Mouse (Mus musculus): ENCODE measurements around the gene Psmb8. TPM values are rescaled to one million over a fixed set of nuclear protein-coding genes. Genes with fewer than 3 reads are reported as not detected.
"Not testable (repeated sequence)": the region's sequence is repeated elsewhere in the genome, so short reads cannot be mapped to it uniquely, and the experiment has no call there.

Gene Psmb8
- polyA plus RNA-seq, 1 experiment from 2014 or later = 3.5 TPM

DNA sequence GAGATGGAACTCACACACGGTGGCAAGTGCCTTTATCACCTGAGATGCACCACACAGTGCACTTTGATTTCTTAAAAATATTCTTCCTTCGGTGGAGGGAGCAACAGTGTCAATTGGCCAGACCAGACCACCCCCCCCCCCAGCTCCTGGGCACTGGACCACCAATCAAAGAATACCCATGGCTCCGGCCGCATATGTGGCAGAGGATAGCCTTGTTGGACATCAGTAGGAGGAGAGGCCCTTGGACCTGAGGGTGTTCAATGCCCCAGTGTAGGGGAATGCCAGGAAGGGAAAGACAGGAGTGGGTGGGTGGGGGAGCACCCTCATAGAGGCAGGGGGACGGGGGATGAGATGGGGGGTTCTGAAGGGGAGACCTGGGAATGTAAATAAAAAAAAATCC lies 9.2 kb downstream of the Psmb8 start:
- 85% methylated on average over 5 of the region's 5 CpGs for WGBS
- no peak overlapping the region for H3K4me2 ChIP-seq
- no peak for ATAC-seq (ENCODE audit: low read depth)
- H3K9me3 ChIP-seq = no peaks in the 10 kb centered on the region
- no peak overlapping the region for H3K9ac ChIP-seq
- H3K27me3 ChIP-seq = peaks cover 78% of the 10 kb centered on the region
- no peaks in the 10 kb centered on the region for H3K36me3 ChIP-seq
- H3K27ac ChIP-seq (replicated peaks) = no peak overlapping the region
- peaks cover 11% of the 10 kb centered on the region for H3K4me1 ChIP-seq (replicated peaks)
- no peak overlapping the region for H3K4me3 ChIP-seq

DNA sequence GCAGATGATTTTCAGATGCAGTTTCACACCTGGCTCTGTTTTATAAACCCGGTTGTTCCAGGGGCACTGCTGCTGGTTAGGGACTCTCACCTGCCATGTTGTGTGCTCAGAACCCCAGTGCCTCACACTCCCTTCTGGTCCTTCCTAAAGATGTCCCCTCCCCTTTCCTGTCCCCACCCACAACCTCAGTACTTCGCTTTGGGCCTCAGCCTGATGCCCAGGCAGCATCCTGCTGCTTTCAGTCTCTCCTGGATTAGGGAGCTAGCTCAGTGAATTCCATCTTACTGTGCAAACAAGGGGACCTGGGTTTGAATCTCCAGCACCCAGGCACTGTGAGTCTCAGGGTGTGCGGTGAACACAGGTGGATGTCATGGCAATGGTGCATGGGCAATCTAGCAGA lies 9.9 kb downstream of the Psmb8 start:
- no peak for ATAC-seq (ENCODE audit: low read depth)
- H3K36me3 ChIP-seq = no peaks in the 10 kb centered on the region
- H3K27ac ChIP-seq (replicated peaks) = no peak overlapping the region
- no peak overlapping the region for H3K9ac ChIP-seq
- H3K4me1 ChIP-seq (replicated peaks) = peaks cover 11% of the 10 kb centered on the region
- H3K4me3 ChIP-seq = no peak overlapping the region
- 66% methylated on average over 3 of the region's 3 CpGs for WGBS
- no peak overlapping the region for H3K4me2 ChIP-seq
- no peaks in the 10 kb centered on the region for H3K9me3 ChIP-seq
- H3K27me3 ChIP-seq = peaks cover 83% of the 10 kb centered on the region

DNA sequence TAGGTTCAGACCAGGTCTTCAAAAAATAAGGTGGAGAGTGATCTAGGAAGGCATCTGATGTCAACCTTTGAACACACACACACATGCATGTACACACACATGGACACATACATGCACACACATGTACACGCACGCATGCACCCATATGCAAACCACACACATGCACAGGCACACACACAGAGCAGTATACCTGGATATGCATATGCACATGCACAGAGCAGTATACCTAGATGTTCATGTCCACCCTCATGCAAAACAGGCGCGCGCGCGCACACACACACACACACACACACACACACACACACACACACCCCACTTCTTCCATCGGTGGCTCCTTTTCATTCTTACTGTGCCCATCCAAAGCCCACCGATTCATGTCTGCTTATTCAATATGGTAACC lies 10.3 kb downstream of the Psmb8 start:
- Histone ChIP-seq H3K9ac (no peak overlapping the region), H3K4me2 (no peak overlapping the region), H3K4me3 (no peak overlapping the region), H3K4me1 (replicated peaks) (peaks cover 11% of the 10 kb centered on the region), H3K27me3 (peaks cover 86% of the 10 kb centered on the region), H3K9me3 (no peaks in the 10 kb centered on the region), H3K27ac (replicated peaks) (no peak overlapping the region), H3K36me3 (no peaks in the 10 kb centered on the region)
- 97% methylated on average over 9 of the region's 9 CpGs for WGBS
- ATAC-seq (ENCODE audit: low read depth) = no peak

DNA sequence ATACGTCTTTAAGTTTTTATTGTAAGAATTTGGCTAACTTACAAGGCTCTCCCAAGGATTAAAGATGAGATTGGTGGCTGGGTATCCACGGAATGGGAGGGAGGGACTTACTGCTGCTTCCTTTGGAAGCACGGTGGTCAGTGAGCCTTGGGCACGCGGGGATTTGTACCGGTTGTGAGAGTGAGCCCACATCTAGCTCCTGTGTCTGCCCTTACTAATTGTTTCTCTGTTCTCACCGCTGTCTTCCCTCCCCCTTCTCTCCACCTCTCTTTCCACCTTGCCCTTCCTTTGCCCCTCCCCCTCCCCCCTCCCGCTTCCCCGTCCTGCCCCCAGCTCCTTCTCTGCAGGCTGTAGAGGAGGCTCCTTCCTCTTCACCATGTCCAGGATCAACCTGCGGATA lies 10.9 kb downstream of the Psmb8 start:
- Histone ChIP-seq H3K9me3 (no peaks in the 10 kb centered on the region), H3K4me3 (no peak overlapping the region), H3K27ac (replicated peaks) (no peak overlapping the region), H3K4me1 (replicated peaks) (peaks cover 11% of the 10 kb centered on the region), H3K36me3 (no peaks in the 10 kb centered on the region), H3K9ac (no peak overlapping the region), H3K27me3 (peaks cover 86% of the 10 kb centered on the region), H3K4me2 (no peak overlapping the region)
- 27% methylated on average over 10 of the region's 10 CpGs for WGBS
- ATAC-seq (ENCODE audit: low read depth) = no peak

DNA sequence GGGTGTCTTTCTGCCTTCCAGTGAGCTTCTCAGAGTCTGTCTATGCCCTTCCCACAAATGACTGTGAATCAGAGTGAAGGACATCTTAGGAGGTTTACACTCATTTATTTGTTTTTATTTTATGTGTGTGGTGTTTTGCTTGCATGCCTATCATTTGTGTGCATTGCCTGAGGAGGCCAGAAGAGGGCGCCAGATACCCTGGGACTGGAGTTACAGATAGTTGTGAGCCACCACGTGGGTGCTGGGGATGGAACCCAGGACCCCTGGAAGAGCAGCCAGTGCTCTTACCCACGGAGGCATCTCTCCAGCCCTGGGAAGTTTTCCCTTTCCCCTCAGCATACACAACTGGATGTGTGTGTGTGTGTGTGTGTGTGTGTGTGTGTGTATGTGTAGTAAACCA lies 12.2 kb downstream of the Psmb8 start:
- WGBS = 46% methylated on average over 3 of the region's 3 CpGs
- Histone ChIP-seq H3K9me3 (no peaks in the 10 kb centered on the region), H3K27ac (replicated peaks) (no peak overlapping the region), H3K9ac (no peak overlapping the region), H3K4me3 (no peak overlapping the region), H3K36me3 (no peaks in the 10 kb centered on the region), H3K4me1 (replicated peaks) (peaks cover 9% of the 10 kb centered on the region), H3K27me3 (peaks cover 91% of the 10 kb centered on the region), H3K4me2 (no peak overlapping the region)
- ATAC-seq (ENCODE audit: low read depth) = no peak

DNA sequence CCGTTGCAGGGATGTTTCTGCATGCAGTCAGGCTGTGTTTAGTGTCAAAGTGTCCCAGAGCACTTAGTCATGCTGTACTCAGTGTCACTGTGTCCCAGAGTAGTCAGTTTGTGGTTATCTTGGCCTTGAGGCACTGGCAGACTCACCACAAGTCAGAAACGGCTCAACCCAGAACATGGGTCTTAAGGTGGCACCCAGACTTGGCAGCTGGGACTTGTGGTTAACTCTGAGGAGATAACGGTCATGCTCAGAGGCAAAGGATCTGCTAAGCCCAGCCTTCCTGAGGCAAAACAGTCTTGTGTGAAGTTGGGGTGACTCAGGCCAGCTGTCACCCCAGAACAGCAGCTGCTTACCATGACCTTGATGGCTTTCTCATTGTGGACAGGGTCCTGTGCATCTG lies 13.1 kb downstream of the Psmb8 start:
- Histone ChIP-seq H3K9me3 (no peaks in the 10 kb centered on the region), H3K27ac (replicated peaks) (no peak overlapping the region), H3K4me3 (no peak overlapping the region), H3K36me3 (no peaks in the 10 kb centered on the region), H3K4me1 (replicated peaks) (no peaks in the 10 kb centered on the region; the same call in 1 of the 2 replicates), H3K27me3 (peaks cover 91% of the 10 kb centered on the region), H3K9ac (no peak overlapping the region), H3K4me2 (no peak overlapping the region)
- no peak for ATAC-seq (ENCODE audit: low read depth)
- WGBS = 76% methylated on average over 3 of the region's 3 CpGs

DNA sequence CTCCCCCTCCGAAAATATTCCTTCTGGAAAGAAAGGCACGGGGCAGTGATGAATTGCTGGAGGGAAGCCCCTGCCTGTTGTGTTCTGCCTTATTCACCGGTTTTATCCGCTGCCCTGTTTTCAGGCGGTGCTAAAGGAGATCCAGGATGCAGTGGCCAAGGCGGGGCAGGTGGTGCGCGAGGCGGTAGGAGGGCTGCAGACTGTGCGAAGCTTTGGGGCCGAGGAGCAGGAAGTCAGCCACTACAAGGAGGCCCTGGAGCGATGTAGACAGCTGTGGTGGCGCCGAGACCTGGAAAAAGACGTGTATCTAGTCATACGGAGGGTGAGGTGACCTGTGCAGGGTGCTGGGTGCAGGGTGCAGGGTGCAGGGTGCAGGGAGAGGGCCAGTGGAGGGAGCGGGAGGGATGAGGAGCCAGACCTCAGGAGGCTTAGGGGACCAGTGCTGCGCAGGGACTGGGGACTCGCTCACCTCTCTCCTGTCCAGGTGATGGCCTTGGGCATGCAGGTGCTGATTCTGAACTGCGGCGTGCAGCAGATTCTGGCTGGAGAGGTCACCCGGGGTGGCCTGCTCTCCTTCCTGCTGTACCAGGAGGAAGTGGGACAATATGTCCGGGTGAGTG lies 14.3 kb downstream of the Psmb8 start:
- H3K9me3 ChIP-seq = no peaks in the 10 kb centered on the region
- no peak overlapping the region for H3K4me2 ChIP-seq
- no peak overlapping the region for H3K27ac ChIP-seq (replicated peaks)
- H3K4me1 ChIP-seq (replicated peaks) = no peaks in the 10 kb centered on the region
- peaks cover 82% of the 10 kb centered on the region for H3K27me3 ChIP-seq
- H3K9ac ChIP-seq = 0 out of 2 replicates have a peak overlapping the region, but pooled peaks have one; percentile 31
- no peaks in the 10 kb centered on the region for H3K36me3 ChIP-seq
- H3K4me3 ChIP-seq = no peak overlapping the region
- ATAC-seq (ENCODE audit: low read depth) = no peak
- 20% methylated on average over 23 of the region's 23 CpGs for WGBS

DNA sequence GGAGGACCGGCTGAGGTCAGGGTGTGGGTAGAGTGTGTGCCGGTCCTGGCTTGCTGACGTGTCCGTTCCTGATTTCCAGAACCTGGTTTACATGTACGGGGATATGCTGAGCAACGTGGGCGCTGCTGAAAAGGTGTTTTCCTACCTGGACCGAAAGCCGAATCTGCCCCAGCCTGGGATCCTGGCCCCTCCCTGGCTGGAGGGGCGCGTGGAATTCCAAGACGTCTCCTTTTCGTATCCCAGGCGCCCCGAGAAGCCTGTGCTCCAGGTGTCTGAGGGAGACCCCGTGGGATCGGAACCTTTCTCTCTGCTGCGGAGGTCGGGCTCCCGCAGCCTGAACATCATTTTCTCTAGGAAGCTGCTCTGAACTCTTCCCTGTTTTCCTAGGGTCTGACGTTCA lies 16.4 kb downstream of the Psmb8 start:
- no peak for ATAC-seq (ENCODE audit: low read depth)
- WGBS = 41% methylated on average over 21 of the region's 21 CpGs
- H3K4me2 ChIP-seq = no peak overlapping the region
- no peak overlapping the region for H3K9ac ChIP-seq
- H3K27ac ChIP-seq (replicated peaks) = no peak overlapping the region
- peaks cover 68% of the 10 kb centered on the region for H3K27me3 ChIP-seq
- no peaks in the 10 kb centered on the region; the same call in 1 of the 2 replicates for H3K9me3 ChIP-seq
- no peaks in the 10 kb centered on the region for H3K36me3 ChIP-seq
- no peak overlapping the region for H3K4me3 ChIP-seq
- no peaks in the 10 kb centered on the region for H3K4me1 ChIP-seq (replicated peaks)

DNA sequence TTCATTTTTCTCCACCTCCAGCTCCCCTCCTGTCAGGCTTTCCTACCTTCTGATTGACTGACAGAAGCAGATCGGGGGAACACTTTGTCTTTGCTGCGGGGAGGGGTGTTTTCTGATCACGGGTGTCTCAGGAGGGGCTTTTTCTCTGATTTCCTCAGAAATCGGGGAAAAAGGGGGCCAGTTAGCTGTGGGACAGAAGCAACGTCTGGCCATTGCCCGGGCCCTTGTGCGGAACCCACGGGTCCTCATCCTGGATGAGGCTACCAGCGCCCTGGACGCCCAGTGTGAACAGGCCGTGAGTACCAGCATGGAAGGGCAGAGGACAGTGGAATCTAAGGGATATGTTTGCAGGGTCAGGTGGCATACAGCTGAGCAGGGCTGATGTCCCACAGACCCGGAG lies 17.7 kb downstream of the Psmb8 start:
- Histone ChIP-seq H3K27me3 (peaks cover 58% of the 10 kb centered on the region), H3K4me2 (no peak overlapping the region), H3K4me1 (replicated peaks) (no peaks in the 10 kb centered on the region), H3K4me3 (no peak overlapping the region), H3K9ac (no peak overlapping the region), H3K9me3 (no peaks in the 10 kb centered on the region; the same call in 1 of the 2 replicates), H3K36me3 (no peaks in the 10 kb centered on the region), H3K27ac (replicated peaks) (no peak overlapping the region)
- ATAC-seq (ENCODE audit: low read depth) = no peak
- 85% methylated on average over 12 of the region's 12 CpGs for WGBS

DNA sequence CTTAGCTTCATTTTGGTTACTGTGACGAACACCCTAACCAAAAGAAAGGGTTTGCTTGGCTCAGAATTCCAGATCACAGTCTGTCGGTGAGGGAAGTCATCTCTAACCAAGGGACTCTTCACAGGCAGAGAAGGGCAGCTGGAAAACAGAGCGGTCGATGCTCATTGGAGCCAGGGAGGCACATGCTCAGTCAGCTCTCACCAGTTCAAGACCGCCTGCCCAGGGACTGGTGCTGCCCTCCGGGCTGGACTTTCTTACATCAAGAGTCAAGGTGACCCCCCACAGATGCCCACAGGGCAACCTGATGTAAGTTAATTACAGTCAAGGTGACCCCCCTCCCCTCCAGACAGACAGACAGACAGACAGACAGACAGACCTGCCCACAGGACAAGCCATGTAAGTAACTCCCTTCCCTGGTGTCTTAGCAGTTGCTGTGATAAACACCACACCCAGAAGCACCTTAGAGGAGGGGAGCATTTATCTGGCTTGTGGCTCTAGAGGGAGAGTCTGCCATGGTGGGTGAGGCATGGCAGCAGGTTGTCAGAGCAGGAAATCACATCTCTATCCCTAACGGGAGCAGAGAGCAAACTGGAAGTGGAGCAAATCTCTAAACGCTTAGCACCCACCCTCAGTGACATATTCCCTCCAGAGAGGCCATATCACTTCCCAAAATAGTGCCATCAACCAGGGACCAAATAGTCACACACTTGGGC lies 19.9 kb downstream of the Psmb8 start:
- no peaks in the 10 kb centered on the region for H3K36me3 ChIP-seq
- H3K27ac ChIP-seq (replicated peaks) = no peak overlapping the region
- H3K9ac ChIP-seq = no peak overlapping the region
- 91% methylated on average over 8 of the region's 8 CpGs for WGBS
- no peaks in the 10 kb centered on the region for H3K4me1 ChIP-seq (replicated peaks)
- H3K27me3 ChIP-seq = peaks cover 36% of the 10 kb centered on the region
- no peak overlapping the region for H3K4me3 ChIP-seq
- H3K9me3 ChIP-seq = no peaks in the 10 kb centered on the region; the same call in 1 of the 2 replicates
- ATAC-seq (ENCODE audit: low read depth) = no peak
- no peak overlapping the region for H3K4me2 ChIP-seq

DNA sequence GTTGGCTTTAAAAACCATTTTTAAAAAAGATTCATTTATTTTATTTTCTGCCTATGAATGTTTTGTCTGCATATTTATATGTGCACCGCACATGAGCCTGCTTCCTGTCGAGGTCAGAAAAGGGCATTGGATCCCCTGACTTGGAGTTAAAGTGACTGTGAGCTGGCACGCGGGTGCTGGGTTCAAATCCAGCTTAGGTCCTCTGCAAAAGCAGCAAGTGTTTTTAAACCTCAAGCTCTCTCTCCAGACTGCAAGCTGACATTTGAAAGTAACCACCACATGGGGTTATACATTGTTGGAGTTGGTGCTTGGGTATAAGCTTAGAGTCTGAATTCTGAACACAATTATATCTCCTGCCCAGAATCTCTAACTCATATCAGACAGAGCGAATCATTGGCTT lies 20.5 kb downstream of the Psmb8 start:
- Histone ChIP-seq H3K9me3 (no peaks in the 10 kb centered on the region; the same call in 1 of the 2 replicates), H3K4me2 (no peak overlapping the region), H3K36me3 (no peaks in the 10 kb centered on the region), H3K4me1 (replicated peaks) (no peaks in the 10 kb centered on the region), H3K9ac (no peak overlapping the region), H3K27ac (replicated peaks) (no peak overlapping the region), H3K4me3 (no peak overlapping the region), H3K27me3 (peaks cover 30% of the 10 kb centered on the region)
- ATAC-seq (ENCODE audit: low read depth) = no peak
- WGBS = 86% methylated on average over 5 of the region's 5 CpGs

DNA sequence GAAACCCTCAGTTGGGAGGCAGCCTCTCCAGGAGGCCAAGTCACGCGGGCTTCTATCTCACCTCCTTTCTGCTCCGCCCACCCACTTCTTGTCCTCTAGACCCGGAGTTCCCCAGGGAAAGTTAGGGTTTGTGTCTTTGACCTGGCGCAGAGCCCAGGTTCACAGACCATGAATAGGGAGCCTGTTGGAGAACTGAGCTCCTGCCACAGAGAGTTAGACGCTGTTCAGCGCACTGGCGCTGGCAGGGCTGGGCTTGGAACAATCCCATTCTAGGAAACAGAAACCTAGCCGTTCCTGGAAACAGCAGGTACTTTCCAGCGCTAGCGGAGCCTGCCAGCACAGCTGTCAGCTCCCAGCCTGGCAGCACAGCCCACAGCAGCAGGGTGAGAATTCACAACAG lies 21.2 kb downstream of the Psmb8 start:
- no peak overlapping the region for H3K9ac ChIP-seq
- no peaks in the 10 kb centered on the region for H3K4me1 ChIP-seq (replicated peaks)
- H3K4me2 ChIP-seq = no peak overlapping the region
- 80% methylated on average over 11 of the region's 11 CpGs for WGBS
- no peak overlapping the region for H3K27ac ChIP-seq (replicated peaks)
- H3K9me3 ChIP-seq = no peaks in the 10 kb centered on the region; the same call in 1 of the 2 replicates
- peaks cover 23% of the 10 kb centered on the region for H3K27me3 ChIP-seq
- H3K36me3 ChIP-seq = no peaks in the 10 kb centered on the region
- H3K4me3 ChIP-seq = no peak overlapping the region
- ATAC-seq (ENCODE audit: low read depth) = no peak

DNA sequence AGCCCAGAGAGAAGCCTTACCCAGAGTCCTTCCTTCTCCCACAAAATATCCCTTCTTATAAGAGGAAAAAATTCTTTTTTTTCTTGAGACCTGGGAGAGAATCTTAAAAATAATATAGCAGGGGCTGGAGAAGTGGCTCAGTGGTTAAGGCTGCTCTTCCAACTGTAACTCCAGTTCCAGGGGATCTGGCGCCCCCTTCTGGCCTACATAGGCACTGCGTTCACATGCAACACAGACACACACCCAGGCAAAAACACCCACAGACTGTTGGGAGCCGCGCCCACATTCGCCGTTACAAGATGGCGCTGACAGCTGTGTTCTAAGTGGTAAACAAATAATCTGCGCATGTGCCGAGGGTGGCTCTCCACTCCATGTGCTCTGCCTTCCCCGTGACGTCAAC lies 21.6 kb downstream of the Psmb8 start:
- WGBS = 88% methylated on average over 9 of the region's 11 CpGs
- peaks cover 19% of the 10 kb centered on the region for H3K27me3 ChIP-seq
- not testable (repeated sequence) for H3K27ac ChIP-seq (replicated peaks); H3K4me1 ChIP-seq (replicated peaks); H3K36me3 ChIP-seq; H3K9me3 ChIP-seq; ATAC-seq (ENCODE audit: low read depth); H3K4me3 ChIP-seq; H3K4me2 ChIP-seq; H3K9ac ChIP-seq
